Comparison of ENCODE assay signal across 9 mouse cellular contexts in genomic region chr4:115709792-115710418, GRCm38 (mm10). TPM values are rescaled to one million over a fixed set of nuclear protein-coding genes. Genes with fewer than 3 reads are reported as not detected.
DNase-seq lines count a peak whose midpoint lies in the region; ATAC-seq and TF ChIP-seq lines count a peak whose summit lies in the region.
"Had no signal": no experiment of that assay in that cellular context is flagged by ENCODE, and none has a peak within 500 bp of the region (broad histone marks: within the 10 kb centered on the region; RNA-seq: fewer than 3 reads in every experiment).

No protein-coding gene starts in this region.

- no peaks in the 10 kb centered on the region for H3K4me1 ChIP-seq in ES-Bruce4 (ENCODE audit: control insufficient read depth, insufficient read depth, low read length)
- 0 out of 2 replicates have a peak, but pooled peaks cover 3% of the 10 kb centered on the region for H3K4me1 ChIP-seq in forebrain, embryonic 15.5 days
- no peaks in the 10 kb centered on the region for H3K4me1 ChIP-seq in liver, embryonic 16.5 days (ENCODE audit: control insufficient read depth, low read depth, low read length)

- TF ChIP-seq CTCF in ES-Bruce4 (IDR thresholded peaks at IDR 0.05; ENCODE audit: low read depth, low read length) = peak; percentile 73

- no peaks in the 10 kb centered on the region for H3K9me3 ChIP-seq in ES-Bruce4 (replicated peaks; ENCODE audit: control insufficient read depth, insufficient read depth, low read length, poor library complexity, severe bottlenecking)
- H3K9me3 ChIP-seq in forebrain, embryonic 15.5 days = no peaks in the 10 kb centered on the region
- H3K9me3 ChIP-seq in liver, embryonic 16.5 days (replicated peaks; ENCODE audit: control insufficient read depth, low read length) = no peaks in the 10 kb centered on the region

- no peak overlapping the region for H3K27ac ChIP-seq in ES-Bruce4 (ENCODE audit: insufficient read depth, low read length)
- no peak overlapping the region for H3K27ac ChIP-seq in forebrain, embryonic 15.5 days (replicated peaks)
- no peak overlapping the region for H3K27ac ChIP-seq in liver, embryonic 16.5 days (ENCODE audit: low read length)
- H3K27ac ChIP-seq: macrophage had no signal

- TF ChIP-seq POLR2A in ES-Bruce4 (IDR thresholded peaks at IDR 0.05; ENCODE audit: insufficient read depth, low read length) = no peak

- WGBS in forebrain, embryonic 15.5 days = 11% methylated on average over 13 of the region's 13 CpGs
- WGBS in liver, embryonic 16.5 days (ENCODE audit: insufficient replicate concordance) = 8% methylated on average over 12 of the region's 13 CpGs

- H3K4me2 ChIP-seq in forebrain, embryonic 15.5 days (replicated peaks) = peak overlapping the region; percentile 42
- H3K4me2 ChIP-seq in liver, embryonic 16.5 days (ENCODE audit: low read depth, low read length) = peak overlapping the region; percentile 22; the same call in 1 of the 2 replicates

- intact Hi-C loops in heart, postnatal 14 days (cut with DNase I) = loop anchor here (1.0 to 10.0 kb wide), 4 partner anchors 53 to 345 kb away; partner anchors contain the start of gene Cyp4b1

- H3K27me3 ChIP-seq in ES-Bruce4 (ENCODE audit: control insufficient read depth, insufficient read depth, low read length, poor library complexity, severe bottlenecking) = no peaks in the 10 kb centered on the region
- no peaks in the 10 kb centered on the region for H3K27me3 ChIP-seq in forebrain, embryonic 15.5 days
- no peaks in the 10 kb centered on the region for H3K27me3 ChIP-seq in liver, embryonic 16.5 days (ENCODE audit: control insufficient read depth, insufficient read depth, low read depth, low read length)

- no peak overlapping the region for H3K9ac ChIP-seq in ES-Bruce4 (ENCODE audit: low read depth, poor library complexity, severe bottlenecking)
- no peak overlapping the region for H3K9ac ChIP-seq in forebrain, embryonic 15.5 days (replicated peaks)
- no peak overlapping the region for H3K9ac ChIP-seq in liver, embryonic 16.5 days (ENCODE audit: low read depth, low read length)

- no peak for TF ChIP-seq EP300 in ES-Bruce4 (IDR thresholded peaks at IDR 0.05; ENCODE audit: insufficient read depth, low read depth, low read length)

- DNase-seq in cerebellum, adult 11-12 months = peak; percentile 27
- DNase-seq in heart, postnatal 14 days = peak; percentile 87 to 94
- peak; percentile 81 for DNase-seq in layer of hippocampus, adult 11-12 months (ENCODE audit: low spot score)
- DNase-seq in testis, postnatal 14 days (ENCODE audit: low spot score) = peak; percentile 57

- no peaks in the 10 kb centered on the region for H3K36me3 ChIP-seq in ES-Bruce4 (ENCODE audit: control insufficient read depth, insufficient read depth, low read length, poor library complexity, severe bottlenecking)
- H3K36me3 ChIP-seq in forebrain, embryonic 15.5 days = no peaks in the 10 kb centered on the region
- H3K36me3 ChIP-seq in liver, embryonic 16.5 days (ENCODE audit: control insufficient read depth, insufficient read depth) = no peaks in the 10 kb centered on the region

- peak; percentile 76 for ATAC-seq in forebrain, embryonic 15.5 days (replicated peaks)
- peak; percentile 32 for ATAC-seq in liver, embryonic 16.5 days (ENCODE audit: low read depth)
- ATAC-seq in neutrophil, adult 5-6 weeks (ENCODE audit: extremely low read depth, insufficient number of reproducible peaks, low FRiP score, poor library complexity, severe bottlenecking) = peak; percentile 64; the same call in 1 of the 2 replicates

- no peak overlapping the region for H3K4me3 ChIP-seq in ES-Bruce4 (ENCODE audit: low read depth, low read length)
- peak overlapping the region; percentile 20; the same call in 1 of the 2 replicates for H3K4me3 ChIP-seq in forebrain, embryonic 15.5 days
- no peak overlapping the region for H3K4me3 ChIP-seq in liver, embryonic 16.5 days (ENCODE audit: low read depth, low read length)

RNA-seq across cellular contexts. Expression of gene Efcab14, which starts 27.6 kb away (rescaled TPM):
- polyA plus RNA-seq in ES-Bruce4 (2011; ENCODE audit: insufficient read depth, insufficient read length, low read depth, missing spikeins) = 33.9 and 35.7 TPM in 2 replicates
- 19.6 and 20.2 TPM in 2 replicates for polyA plus RNA-seq in forebrain, embryonic 15.5 days (2015; fragmentation: Nextera tagmentation; extraction: Ambion mirVana)
- total RNA-seq in heart, postnatal 14 days (2021) = 10 to 100 TPM; 34.0 to 35.3 TPM
- polyA plus RNA-seq in liver, embryonic 16.5 days (2015; fragmentation: Nextera tagmentation; extraction: Ambion mirVana) = 10.0 and 10.9 TPM in 2 replicates
- 49.6 and 52.4 TPM in 2 replicates for total RNA-seq in neutrophil, adult 5-6 weeks (2017)

Comparison
In these comparisons a context has a peak if more than half of its experiments do, and no peak if none do; other contexts are left out.
1. DNase-seq: peak in every context shown above with its lines; median percentile 90 in heart, postnatal 14 days; 81 in layer of hippocampus, adult 11-12 months; 57 in testis, postnatal 14 days; 27 in cerebellum, adult 11-12 months.